Mouse (Mus musculus) left cerebral cortex, postnatal 10 days (tissue): ENCODE results near the gene Copg1. TPM values are rescaled to one million over a fixed set of nuclear protein-coding genes. Genes with fewer than 3 reads are reported as not detected.

Source experiments
- DNase-seq, 2 experiments: peaks; one replicate each; pipeline ENCODE4 v3.0.0; 2021 to 2022; ENCODE audit warnings: low spot score in 2 of 2, mixed read lengths in 1 of 2; ENCODE audit errors: extremely low spot score in 1 of 2
- intact Hi-C: fragments of 180-260 bp; cut with DNase I; formaldehyde crosslinking; loops from one replicate; pipeline ENCODE4 v1.15.1; 2025
- total RNA-seq, 2 experiments: library from RNA; stranded (reverse); gene quantifications; 2 replicates each; pipeline ENCODE4 v1.2.3; 2021

Gene Copg1
- 100 to 1,000 TPM; 183 to 198 TPM for total RNA-seq

DNA sequence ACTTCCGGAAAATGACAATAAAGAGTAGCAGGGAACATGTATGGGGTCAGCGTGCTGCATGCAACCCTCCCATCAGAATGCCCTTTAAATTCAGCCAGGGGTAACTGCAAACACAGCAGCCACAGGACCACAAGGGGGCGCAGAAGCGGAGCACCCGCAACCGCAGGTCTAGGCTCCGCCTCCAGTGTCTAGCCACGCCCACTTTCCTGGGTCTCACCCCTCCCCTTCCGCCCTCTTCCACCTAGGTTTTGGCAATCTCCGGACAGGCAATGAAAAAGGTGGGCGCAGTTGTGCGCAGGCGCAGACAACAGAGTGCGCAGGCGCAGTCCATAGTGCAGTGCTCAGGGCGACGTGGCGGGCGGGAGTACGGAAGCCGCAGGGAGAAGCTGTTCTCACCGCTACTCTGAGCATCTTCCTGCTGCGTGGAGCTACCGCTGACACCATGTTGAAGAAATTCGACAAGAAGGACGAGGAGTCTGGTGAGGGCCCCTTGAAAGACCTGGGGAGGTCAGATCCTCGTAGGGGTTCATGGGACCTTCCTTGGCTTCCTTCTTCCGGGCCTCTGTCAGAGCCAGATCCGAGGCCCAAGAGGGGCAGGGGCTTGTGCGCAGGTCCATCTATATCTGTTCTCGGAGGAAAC lies at the start of gene Copg1:
TSS of gene Copg1 (plus strand) at position 221 of the 640 bp plus-strand sequence.
- intact Hi-C loops, result no loop called here
- peak; percentile 99 for DNase-seq

DNA sequence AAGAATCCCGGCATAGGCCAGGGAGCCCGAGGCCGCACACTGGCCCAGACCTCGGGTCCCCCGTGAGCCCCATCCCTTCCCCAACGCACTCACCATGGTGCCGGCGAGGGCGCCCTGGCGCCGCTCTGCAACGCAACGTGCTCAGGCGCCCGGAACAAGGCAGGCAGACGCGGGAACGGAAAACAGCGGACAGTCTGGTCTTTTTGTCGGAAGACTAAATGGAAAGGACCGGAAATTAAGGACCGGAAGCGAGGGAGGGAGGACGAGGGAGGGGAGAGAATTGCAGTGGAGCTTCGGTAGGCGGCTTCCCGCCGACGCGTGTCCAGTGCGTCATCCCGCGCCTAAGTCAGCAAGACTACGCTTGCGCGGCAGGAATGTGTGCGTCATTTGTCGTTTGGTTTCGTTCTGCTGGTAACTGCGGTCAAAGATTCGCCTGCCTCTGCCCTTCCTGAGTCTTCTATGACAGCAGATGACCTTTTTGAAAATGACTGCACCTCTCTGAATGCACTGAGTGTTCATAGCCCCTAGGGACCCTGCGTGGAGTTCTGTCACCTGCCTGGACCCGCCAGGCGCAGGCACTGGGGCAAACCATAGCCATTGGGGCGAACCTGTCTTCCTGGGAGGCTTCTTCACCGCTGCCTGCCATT lies 48.9 kb upstream of the Copg1 start, which contains the start of gene Isy1:
TSS of gene Isy1 (minus strand) at position 248 of the 647 bp plus-strand sequence.
- intact Hi-C loops, result loop anchor here (10.0 kb wide), 1 partner anchor 246 kb away; the partner anchor contains the start of gene Rpn1
- DNase-seq, result peak; percentile 95 to 96

DNA sequence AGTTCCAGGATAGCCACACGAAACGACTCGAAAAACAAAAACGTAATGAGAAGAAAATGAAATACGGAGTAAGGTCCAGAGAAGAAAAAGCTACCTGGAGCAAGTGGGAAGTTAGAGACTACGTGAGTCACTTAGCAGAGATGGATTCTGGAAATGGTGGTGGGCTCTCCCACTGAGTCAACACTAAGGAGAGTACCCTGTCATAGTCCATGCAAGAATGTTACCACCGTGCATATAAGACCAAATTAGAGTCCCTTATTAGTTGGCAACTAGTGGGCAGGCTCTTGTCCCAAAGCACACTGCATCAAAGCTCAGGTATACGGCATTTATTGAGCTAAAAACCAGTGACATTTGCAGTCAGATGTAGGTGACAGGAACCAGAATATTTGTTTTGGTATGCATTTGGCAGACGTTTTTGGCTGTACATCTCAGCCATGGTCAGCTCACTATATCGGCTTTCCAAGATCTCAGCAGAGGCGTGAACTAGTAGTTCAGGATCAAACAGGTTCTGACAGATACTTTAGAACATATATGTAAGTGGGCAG lies 47.7 kb upstream of the Copg1 start:
- DNase-seq, result no peak
- intact Hi-C loops, result loop anchor here (10.0 kb wide), 1 partner anchor 245 kb away; the partner anchor contains the start of gene Rpn1

DNA sequence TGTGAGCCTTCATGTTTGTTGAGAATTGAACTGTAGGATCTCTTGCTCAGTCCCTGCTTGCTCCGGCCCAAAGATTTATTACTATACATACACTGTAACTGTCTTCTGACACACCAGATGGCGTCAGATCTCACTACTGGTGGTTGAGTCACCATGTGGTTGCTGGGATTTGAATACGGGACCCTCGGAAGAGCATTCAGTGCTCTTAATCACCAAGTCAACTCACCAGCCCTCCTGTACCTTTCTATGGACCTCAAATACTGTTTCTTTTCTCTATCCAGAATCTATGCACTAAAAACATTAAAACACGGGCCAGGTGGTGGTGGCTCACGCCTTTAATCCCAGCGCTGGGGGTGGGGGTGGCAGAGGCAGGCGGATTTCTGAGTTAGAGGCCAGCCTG lies 46.0 kb upstream of the Copg1 start:
- intact Hi-C loops, result no loop called here
- no peak for DNase-seq

DNA sequence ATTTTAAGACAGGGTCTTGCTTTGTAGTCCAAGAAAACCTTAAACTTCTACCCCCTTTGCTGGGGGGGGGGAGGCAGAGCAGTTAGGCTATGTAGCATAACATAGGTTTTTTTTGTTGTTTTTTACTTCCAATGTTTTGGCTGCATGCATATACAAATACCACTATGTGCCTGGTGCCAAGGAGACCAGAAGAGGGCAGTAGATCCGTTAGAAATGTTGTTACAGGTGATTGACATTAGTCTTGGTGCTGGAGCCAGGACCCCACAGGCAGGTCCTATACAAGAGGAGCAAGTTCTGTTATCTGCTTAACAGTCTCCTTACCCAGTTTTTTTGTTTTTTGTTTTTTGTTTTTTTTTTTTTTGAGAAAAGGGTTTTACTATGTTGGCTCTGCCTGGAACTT lies 45.4 kb upstream of the Copg1 start:
- peak in 1 of 2 experiments; percentile 20 for DNase-seq
- intact Hi-C loops, result no loop called here

DNA sequence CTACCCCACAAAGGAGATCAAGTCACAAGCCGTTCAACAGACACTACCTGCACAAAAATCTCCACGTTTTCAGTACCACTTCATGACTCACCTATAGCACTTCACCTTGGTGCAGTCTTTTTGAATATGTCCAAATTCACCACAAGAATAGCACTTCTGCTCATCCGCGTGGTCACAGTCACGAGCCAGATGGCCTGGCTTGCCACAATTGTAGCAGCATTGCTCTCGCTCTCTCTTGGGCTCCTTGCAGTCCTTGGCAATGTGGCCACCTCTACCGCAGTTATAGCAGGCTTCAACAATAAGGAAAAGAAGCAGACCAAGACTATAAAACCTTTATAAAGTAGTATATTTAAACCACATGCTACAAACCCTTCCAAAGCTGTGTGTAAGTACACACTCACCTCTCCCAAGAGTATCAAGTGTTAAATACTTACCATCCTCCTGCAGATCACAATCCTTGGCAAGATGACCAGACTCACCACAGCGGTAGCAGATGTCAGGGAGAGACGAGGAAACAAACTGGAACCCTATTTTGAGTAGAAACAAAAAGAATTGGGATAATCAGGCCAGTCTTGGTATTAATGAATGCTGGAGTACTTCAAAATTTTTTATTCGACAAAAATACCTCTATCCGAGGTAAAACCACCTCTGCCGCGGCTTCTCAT lies 42.5 kb upstream of the Copg1 start:
- DNase-seq, result no peak
- intact Hi-C loops, result no loop called here

DNA sequence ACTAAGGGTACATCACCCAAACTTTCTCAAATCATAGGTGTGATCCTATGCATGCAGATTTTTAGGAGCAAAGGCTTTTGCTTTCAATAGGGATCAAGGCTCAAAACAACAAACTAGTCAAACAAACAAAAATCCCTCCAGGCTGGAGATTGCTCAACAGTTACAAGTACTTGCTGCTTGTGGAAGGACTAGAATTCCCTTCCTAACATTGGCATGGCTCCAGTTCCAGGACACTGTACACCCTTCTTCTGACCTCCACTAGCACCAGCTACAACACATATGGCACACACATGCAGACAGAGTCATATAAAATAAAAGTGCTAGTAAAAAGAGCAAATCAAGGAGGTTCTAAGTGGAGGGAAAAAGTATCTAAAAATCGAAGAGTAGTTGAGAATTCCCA lies 40.8 kb upstream of the Copg1 start:
- DNase-seq, result no peak
- intact Hi-C loops, result no loop called here

DNA sequence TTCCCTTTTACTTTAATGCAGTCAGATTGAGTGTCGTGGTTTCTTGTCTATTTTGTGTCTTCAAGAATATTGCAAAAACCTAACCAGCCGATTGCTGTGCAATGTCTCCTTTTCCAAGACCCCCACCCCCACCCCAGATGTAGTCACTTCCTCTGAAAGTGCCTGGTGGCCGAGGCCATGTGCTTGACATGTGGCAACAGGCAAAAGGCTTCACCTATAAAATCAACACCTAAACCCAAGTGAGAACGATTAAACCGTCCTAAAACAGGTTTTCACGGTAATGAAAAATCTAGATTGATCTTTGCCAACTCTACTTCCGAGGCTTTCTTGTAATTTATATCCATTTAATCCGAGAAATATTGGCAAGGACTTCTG lies 37.8 kb upstream of the Copg1 start:
- intact Hi-C loops, result no loop called here
- DNase-seq, result no peak

DNA sequence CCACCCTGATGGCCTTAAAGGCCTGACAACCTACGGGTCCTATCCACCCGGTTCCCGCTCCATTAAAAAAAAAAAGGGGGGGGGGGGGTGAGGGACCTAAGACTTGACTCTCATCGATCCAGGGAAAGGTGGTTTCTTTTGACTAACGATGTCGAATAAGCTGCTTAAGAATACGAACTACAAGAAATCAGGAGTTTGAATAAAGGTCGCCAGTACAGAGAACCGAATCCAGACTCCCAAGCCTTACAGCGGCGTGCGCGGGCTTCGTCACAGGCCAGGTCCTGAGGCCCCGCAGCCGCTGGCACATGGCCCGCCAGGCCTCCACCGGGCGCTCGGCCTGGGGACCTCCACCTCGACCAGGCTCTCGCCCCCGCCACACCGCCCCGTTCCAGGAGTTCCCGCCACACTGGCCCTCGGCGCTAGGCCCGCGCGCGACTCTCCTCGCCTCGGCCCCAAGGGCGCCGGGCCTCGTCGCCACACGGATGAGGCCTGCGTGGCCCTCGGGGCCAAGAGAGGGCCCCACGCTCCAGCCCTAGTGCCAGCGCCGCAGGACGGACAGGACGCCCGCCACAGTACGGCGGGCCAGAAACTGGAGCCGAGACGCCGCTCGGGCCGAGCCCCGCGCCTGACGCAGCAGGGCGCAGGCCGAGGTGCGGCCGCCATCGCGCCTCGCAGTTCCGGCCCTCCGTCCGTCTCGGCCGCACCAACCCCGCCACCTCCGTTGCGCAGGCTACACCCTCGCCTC lies 37.3 kb upstream of the Copg1 start:
- intact Hi-C loops, result no loop called here
- DNase-seq, result peak; percentile 31 to 78

DNA sequence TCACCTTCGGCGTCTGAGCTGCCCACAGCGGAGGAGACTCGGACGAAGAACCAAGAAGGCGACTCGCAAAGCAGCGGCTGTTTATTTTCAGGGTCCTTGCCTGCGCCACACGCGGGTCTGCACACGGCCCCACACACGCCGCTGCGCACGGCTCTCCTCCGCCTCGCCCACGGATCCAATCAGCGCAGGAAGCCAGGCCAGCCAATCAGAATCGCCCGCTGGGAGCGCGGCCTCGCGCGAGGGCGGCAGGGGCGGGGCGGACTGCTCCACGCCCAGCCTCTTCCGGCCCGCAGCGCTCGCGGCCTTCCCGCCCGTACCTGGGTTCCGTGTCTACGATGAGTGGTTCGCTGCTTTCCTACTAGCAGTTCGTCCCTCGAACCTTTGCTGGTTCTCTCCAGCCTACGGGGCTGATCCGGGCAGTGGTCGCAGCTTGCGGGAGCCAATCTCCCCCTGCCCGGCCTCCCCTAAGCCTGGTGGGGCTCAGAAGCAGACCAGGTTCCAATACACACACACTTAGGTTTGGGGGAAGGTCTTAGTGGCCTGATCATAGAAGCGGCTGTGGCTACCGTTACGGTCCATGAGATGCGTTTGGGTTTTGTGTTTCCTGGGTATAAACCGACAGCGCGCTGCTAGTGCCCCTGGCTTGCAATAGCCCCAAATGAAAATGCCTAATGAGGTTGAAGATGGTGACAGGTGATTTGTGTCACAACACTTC lies 36.6 kb upstream of the Copg1 start, which contains the start of gene Cnbp:
TSS of gene Cnbp (minus strand) at position 207 of the 715 bp plus-strand sequence.
- intact Hi-C loops, result no loop called here

DNA sequence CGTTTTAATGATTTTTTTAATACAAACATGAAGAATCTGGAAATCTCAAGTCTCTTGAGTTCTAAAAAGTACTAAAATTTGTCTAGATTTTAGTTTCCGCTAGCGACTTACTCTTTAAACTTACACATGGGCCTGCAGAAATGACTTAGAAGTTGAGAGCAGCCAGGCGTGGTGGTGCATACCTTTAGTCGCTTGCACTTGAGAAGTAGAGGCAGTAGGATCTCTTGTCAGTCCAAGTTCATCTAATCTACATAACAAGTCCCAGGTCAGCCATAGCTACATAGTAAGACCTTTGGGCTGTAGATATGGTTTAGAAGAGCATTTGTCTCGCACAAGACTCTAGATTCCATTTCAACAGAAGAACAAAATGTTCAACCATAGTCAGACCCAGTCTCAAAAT lies 35.7 kb upstream of the Copg1 start:
- no peak for DNase-seq
- intact Hi-C loops, result no loop called here

More for the DNA sequence above, 36.6 kb upstream of the Copg1 start, which contains the start of gene Cnbp:
- peak; percentile 95 to 99 for DNase-seq

DNA sequence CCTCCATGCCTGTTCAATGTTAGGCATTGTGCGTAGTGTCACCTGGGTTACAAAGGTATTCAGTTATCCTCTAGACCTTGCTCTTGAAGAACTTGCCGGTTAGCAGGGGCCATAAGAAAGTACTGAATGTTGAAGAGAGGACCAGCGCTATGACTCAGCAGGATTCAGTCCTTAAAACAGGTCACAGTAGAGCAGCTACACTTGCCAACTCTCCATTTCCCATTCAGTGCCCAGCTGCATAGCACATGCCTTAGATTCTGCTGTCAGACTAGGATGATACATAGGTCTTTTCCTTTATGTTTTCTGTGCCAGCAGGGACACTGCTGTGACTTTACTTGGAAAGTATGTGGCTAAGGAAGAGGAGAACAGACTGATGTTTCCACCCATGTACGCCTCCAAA lies 34.2 kb upstream of the Copg1 start:
- intact Hi-C loops, result no loop called here
- DNase-seq, result no peak

DNA sequence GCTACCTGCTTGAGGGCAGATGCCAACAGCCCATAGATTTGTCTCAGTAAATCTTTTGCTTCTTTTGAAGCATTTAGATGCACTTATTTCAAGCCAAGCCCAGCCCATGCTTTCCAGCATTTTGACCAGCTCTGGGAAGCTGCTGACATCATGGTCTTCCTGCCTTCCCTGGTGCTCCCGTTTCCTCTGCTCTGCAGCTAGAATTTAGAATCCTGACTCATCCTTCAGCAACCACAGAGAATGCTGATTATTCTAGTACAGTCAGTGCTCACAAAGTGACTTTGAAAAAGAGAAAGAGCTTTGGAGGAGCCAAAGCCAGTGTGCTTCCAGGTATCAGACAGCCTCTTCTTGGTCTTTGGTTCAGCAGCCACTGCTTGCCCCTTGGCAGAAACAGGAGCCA lies 30.5 kb upstream of the Copg1 start:
- no peak for DNase-seq
- intact Hi-C loops, result no loop called here

DNA sequence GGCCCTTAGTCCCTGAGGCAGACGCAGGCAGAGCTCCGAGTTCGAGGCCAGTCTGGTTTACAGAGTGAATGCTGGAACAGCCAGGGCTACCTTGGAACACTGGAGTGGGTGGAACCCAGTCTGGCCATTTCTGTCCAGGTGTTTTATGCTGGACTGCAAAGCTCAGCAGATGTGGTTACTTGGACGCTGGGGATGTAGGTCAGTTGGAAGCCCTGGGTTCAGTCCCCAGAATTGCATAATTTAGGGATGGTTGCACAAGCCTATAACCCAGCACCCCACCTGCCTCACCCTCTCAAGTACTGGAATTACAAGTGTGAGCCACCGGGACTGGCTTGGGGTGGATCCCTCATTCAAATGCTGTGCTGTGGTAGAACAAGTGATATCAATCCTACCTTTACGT lies 21.4 kb upstream of the Copg1 start:
- no peak for DNase-seq
- intact Hi-C loops, result no loop called here

DNA sequence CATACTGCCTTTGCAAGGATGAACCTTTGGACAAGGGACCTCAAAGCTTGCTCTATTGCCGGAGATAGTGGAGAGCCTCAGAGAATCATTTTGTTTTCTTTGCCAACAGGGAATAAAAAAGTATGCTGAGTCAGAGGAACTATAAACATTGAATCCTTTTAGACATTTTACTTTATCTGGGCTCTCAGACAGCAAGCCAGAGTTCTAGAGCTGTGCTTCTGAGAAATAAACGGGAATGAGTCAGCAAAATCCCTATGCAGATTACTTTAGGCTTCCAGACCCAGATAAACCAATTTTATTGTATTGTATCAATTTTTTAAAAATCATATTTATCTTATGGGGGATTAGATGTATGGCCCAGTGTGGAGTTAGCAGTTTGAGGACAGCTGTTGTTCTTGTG lies 20.4 kb upstream of the Copg1 start:
- intact Hi-C loops, result no loop called here
- no peak for DNase-seq

DNA sequence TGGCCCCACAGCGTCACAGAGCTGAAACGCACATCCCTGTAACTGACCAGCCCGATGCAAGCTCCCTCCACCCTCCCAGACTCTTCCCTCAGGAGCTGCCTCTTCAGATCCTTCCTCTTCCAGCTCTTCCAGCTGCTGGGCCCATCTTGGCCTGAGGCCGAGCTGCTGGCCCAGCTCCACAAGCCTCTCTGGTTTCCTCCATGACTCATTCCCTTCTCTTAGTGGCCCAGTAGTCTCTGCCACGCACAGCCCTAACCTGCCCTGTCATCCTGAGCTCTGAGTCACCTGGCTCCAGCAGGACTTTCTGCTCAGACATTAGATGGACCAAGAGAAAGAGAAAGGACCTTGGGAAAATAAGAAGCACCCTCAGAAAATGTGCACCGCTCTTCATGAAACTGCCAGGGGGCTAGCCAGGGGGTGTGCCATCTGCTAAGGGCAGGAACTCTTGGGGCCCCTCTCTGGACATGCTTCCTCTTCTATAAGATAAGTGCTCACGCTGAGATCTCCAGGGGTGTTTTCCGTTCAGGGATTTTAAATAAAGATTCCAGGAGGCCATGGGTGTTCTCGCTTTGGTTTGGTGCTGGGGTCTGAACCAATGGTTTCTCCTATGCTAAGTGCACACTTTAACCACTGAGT lies 18.6 kb upstream of the Copg1 start:
- DNase-seq, result peak in 1 of 2 experiments; percentile 65

DNA sequence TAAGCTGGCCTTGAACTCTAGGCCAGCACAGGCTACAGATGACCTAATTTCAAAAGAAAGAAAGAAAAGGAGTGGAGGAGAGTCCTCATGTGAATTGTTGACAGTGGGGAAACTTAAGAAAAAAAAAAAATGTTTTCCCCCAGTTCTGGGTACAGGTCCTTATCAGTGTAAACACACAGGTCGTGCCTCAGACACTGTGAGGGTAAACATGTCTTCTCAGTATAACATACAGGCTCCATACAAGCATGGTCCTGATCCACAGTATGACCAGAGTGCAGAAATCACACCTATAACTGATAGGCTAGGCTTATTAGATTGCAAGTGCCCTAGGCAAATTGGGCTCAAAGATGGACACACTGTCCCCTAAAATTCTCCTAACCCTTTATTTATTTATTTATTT lies 17.2 kb upstream of the Copg1 start:
- no peak for DNase-seq
- intact Hi-C loops, result no loop called here

More for the DNA sequence above, 18.6 kb upstream of the Copg1 start:
- intact Hi-C loops, result no loop called here

DNA sequence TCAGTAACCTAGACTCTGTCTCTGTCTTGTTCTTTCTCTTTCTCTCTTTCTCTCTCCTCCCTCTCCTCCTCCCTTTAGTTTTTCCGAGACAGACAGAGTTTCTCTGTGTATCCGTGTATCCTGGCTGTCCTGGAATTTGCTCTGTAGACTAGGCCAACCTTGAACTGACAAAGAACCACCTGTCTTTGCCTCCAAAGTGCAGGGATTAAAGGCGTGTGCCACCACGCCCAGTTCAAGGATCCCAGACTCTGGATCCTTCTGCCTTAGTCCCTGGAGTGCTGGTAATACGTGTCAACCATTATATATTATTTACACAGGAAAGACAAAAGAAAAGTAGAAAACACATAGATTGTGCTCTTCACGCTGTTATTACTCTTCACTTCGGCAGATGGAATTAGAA lies 16.4 kb upstream of the Copg1 start:
- intact Hi-C loops, result no loop called here
- DNase-seq, result no peak
